Mouse (Mus musculus) left cerebral cortex, postnatal 4 days (tissue): ENCODE data around the gene Moap1. TPM values are rescaled to one million over a fixed set of nuclear protein-coding genes. Genes with fewer than 3 reads are reported as not detected.

Experiments
- total RNA-seq, 2 experiments: library from RNA; stranded (reverse); gene quantifications; 2 replicates each; pipeline ENCODE4 v1.2.3; 2021

Gene Moap1
- total RNA-seq, 2 experiments from 2014 or later: 28.3 to 30.3 TPM

Other genes starting within 250 kb of the Moap1 start
- 100 to 1,000 TPM; 105 to 113 TPM for gene Chga, start 188.7 kb downstream of the Moap1 start, total RNA-seq
- 10 to 100 TPM; 80.2 to 88.1 TPM for gene Itpk1, start 38.7 kb downstream of the Moap1 start, total RNA-seq
- gene Tmem251, start 101 bp upstream of the Moap1 start, total RNA-seq: 1 to 10 TPM; 5.3 to 6.0 TPM
- gene Gm28051, start 14.1 kb upstream of the Moap1 start, total RNA-seq: not detected
- gene Gon7, start 14.1 kb upstream of the Moap1 start, total RNA-seq: 10 to 100 TPM; 20.4 to 21.5 TPM
- 10 to 100 TPM; 30.9 to 31.3 TPM for gene Ubr7, start 14.3 kb upstream of the Moap1 start, total RNA-seq
- 10 to 100 TPM; 17.0 to 17.4 TPM for gene Gm20604, start 15.0 kb upstream of the Moap1 start, total RNA-seq
- gene Btbd7, start 134.8 kb upstream of the Moap1 start, total RNA-seq: 10 to 100 TPM; 30.7 to 32.7 TPM
- not detected for gene Cox8c, start 155.7 kb upstream of the Moap1 start, total RNA-seq
- gene Unc79, start 205.2 kb upstream of the Moap1 start, total RNA-seq: 10 to 100 TPM; 43.4 to 44.6 TPM